Mouse (Mus musculus): ENCODE results near the gene Gm49394. TPM values are rescaled to one million over a fixed set of nuclear protein-coding genes. Genes with fewer than 3 reads are reported as not detected.

Gene Gm49394
- total RNA-seq, 2 experiments from 2014 or later: 0.17 TPM; not detected in 1

DNA sequence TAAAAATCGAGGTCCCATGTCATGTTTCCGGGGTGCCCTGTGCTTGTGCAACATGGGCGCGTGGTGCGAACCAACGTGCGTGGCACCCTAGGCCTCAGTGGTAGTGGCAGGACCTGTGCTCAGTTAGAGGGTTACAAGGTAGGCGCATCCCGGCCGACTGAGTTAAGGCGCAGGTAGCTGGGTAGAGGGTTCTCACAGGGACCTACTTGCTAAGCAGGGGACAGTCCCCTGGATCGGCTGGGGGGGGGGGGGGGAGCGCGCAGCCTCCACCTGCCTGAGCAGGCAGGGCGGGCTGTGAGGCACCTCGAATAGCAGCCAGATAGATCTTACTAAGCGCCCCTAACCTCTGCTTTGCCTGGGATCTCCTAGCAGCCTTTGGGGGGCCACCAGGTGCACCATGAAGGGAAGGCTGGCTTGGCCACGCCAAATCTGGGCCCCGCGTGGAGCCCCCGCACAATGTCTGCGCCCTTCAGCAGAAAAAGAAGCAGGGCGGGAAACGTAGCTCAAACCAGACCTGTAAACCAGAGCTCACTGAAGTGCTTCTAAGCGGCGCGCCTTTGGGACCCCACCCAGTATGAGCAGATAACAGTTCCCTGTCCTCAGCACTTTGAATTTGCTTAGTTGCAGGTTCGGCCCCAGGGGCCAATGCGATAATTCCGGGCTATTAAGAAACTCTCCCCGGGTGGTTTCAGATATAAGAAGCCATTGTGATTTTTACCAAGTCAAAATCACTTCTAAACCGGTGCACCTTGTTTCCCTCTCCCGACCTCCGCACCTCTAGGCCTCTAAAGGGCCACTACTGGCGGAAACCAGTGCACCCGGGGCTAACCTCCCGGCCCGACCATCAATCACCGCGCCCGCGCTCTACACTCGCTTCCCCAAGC, 9.7 kb downstream of the Gm49394 start:
- intact Hi-C loops (cut with DNase I): no loop called here
- DNase-seq: no peak

DNA sequence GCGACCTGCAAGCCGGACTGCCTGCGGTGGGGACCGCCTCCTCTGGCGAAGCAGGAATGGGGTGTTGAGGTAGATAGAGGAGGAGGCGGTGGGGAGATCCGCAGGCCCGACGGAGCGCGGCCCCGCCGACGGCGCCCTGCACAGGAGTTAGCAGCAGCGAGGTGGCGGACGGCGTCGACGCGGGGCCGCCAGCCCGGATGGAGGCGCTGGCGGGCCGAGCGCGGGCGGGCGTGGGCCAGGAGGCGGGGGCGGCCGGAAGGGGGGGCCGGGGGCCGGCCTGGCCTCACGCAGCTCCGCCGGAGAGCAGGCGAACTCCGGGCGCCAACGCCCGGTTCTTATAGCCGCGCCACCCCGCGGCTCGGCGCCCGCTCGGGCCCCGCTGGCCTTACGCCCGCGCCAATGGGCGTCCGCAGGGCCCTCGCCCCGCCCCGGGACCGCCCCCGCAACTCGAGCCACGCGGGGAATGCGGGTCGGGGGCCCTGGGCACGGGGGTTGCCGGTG, 10.5 kb downstream of the Gm49394 start:
- intact Hi-C loops (cut with DNase I): no loop called here
- DNase-seq: no peak

- no peak for DNase-seq
- intact Hi-C loops (cut with DNase I): no loop called here
These were observed 11.0 kb downstream of the Gm49394 start for GRCm38 (mm10) chr7:142658681-142659180.

- intact Hi-C loops (cut with DNase I): no loop called here
- DNase-seq: no peak
These were observed 11.7 kb downstream of the Gm49394 start for GRCm38 (mm10) chr7:142657821-142658614.

GRCm38 (mm10) chr7:142657341-142657791, 12.4 kb downstream of the Gm49394 start:
- DNase-seq: peak in 1 of 2 experiments; percentile 6
- intact Hi-C loops (cut with DNase I): no loop called here

DNA sequence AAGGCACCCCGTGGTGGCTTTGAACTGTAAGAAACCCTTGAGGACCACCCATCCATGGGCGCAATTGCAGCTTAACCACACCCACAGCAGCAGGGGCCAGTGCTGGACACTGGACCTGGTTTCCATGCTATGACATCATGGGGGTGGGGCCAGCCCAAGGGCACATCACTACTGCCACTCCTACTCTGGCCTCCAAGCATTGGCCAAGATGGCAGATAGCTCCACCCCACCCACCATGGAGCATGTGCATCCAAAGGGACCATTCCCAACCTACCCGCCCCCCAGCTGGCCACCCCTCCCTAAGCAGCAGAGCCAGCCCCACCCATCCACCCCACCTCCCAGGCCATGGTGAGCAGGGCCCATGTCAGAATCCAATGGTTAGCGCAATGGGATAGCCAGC, 13.7 kb downstream of the Gm49394 start:
- intact Hi-C loops (cut with DNase I): no loop called here
- peak in 1 of 2 experiments; percentile 11 for DNase-seq

GRCm38 (mm10) chr7:142655633-142656032, 14.1 kb downstream of the Gm49394 start:
- DNase-seq: peak in 1 of 2 experiments; percentile 7
- intact Hi-C loops (cut with DNase I): no loop called here

- intact Hi-C loops (cut with DNase I): no loop called here
- DNase-seq: peak in 1 of 2 experiments; percentile 10
These were observed 16.0 kb downstream of the Gm49394 start for GRCm38 (mm10) chr7:142653726-142654125.

GRCm38 (mm10) chr7:142646676-142647075, 23.1 kb downstream of the Gm49394 start:
- intact Hi-C loops (cut with DNase I): no loop called here
- no peak for DNase-seq

DNA sequence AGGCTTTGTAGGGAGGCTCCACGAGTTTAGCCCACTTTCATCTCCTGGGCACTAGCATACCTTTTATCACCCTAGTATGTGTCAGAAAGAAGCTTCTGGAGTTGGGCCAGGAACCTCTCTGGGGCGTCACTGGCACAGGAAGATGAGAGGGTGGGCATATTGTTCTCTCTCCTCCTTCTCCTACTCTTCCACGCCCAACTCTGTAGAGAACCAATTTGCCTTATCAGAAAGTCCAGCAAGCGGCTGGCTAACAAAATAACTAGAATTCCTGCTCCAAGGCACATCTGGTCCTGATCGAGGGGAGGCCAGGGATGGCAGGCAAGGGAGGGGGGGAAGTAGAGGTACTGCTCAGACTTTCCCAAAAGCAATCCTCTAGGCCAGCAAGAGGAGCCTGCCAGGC, 24.7 kb downstream of the Gm49394 start:
- intact Hi-C loops (cut with DNase I): no loop called here

DNA sequence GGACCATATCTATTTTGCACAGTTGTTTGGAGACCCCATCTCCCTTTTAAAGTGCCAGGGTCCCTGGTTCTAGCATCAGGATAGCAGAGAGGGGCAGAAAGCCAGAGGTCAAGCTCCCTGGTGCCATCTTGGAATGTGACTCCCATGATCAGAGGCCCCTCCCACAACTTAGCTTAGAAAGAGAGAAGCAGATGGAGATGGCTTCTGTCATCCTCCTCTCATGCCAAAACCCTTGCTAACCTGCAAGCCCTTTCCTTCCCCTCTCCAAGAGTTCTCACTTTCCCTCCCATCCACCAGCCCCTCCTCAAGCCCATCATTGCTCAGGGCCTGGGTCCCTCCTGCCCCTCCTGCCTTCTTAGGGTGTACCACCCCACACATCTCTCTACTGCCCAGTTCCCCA, 33.6 kb downstream of the Gm49394 start:
- intact Hi-C loops (cut with DNase I): no loop called here
- no peak for DNase-seq

More for the DNA sequence above, 24.7 kb downstream of the Gm49394 start:
- DNase-seq: no peak

DNA sequence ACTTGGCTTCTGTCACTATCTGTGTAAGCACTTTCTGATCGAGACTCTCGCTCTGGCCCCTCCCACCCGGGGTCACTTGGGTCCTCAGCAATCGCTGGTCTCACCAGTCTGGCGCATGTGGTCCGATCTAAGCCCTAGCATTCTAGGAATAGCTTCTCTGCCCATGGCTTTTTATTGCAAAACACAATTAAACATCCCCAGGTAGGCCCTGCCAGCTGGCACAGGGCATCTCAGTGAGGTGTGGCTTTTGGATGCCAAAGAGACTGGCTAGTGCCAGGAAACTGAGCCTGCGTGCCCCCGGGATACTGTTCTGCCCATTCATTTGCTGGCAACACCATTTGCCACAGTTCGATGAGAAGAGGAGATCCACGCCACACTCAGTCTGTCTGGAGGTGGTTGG, 39.1 kb downstream of the Gm49394 start:
- intact Hi-C loops (cut with DNase I): no loop called here
- peak in 1 of 2 experiments; percentile 10 for DNase-seq

DNA sequence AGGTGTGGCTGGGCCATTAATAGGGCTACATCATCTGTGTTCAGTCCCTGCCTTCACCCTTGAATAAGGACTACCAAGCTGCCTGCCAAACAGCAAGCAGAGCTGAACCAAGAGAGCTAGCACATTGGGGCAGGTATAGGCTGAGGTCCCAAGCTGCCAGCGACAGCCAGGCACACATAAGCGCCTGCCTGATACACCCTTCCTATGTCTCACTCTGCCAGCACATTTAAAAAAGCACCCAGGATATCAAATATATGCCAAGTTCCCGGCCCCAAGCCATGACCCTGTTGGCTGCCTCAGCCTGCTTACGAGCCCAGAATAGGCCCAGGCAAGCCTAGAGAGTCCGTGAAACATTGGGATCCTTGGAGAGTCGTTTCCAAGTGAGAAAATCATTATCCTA, 39.9 kb downstream of the Gm49394 start:
- DNase-seq: peak; percentile 29 to 31

GRCm38 (mm10) chr7:142622180-142622579, 47.6 kb downstream of the Gm49394 start:
- peak in 1 of 2 experiments; percentile 4 for DNase-seq
- intact Hi-C loops (cut with DNase I): no loop called here

More for the DNA sequence above, 39.9 kb downstream of the Gm49394 start:
- intact Hi-C loops (cut with DNase I): no loop called here

DNA sequence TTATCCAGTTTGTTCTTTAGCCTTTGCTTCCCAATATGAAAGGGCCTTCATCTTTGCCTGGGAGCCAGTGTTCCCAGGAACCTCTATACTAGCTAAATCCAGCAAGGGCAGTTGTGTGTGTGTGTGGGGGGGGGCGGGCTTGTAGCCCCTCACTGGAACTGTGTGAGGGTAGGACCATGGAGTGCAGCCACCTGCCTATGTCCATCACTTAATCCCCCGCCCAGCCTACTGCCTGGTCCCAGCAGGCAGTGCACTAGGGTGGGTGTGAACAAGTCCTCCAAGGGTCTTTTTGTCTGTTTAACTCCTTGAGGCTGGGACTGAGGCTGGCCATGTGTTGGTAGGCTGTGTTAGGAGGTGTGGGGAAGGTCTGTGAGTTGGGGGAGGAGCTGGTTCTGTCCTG, 56.7 kb downstream of the Gm49394 start:
- intact Hi-C loops (cut with DNase I): loop anchor here (5.0 kb wide), 1 partner anchor 104 kb away; no protein-coding TSS in a partner anchor
- no peak for DNase-seq

- DNase-seq: peak; percentile 31 to 41
- intact Hi-C loops (cut with DNase I): loop anchor here (1.0 to 5.0 kb wide), 2 partner anchors 60 to 106 kb away; no protein-coding TSS in a partner anchor
These were observed 58.9 kb downstream of the Gm49394 start for GRCm38 (mm10) chr7:142610627-142611406.

DNA sequence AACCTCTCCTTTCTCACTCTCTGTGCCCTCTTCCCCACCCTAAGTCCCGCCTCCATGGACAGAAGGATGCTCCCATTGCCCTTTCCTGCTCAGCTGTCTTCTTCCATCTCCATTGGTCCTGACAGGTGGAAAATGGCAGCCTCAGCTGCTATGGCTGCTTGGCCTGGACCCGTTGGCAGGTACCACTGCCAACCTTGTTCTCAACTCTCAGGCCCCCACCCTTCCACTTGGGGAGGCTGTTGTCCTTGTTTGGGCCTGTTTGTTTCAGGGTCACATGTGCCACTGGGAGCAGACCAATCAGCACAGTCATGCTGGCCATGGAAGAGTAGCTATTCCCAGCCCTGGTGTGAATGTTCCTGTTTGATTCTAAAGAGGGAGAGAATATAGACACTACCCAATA, 68.8 kb downstream of the Gm49394 start:
- DNase-seq: peak in 1 of 2 experiments; percentile 60
- intact Hi-C loops (cut with DNase I): loop anchor here (2.0 kb wide), 1 partner anchor 48 kb away; no protein-coding TSS in a partner anchor

All from gastrocnemius, postnatal 36 days (tissue).